Mouse (Mus musculus) embryonic fibroblast, embryonic 13.5 days (primary cell): ENCODE results near the gene Hacd2.

ENCODE experiments used
- CTCF ChIP-seq: IDR thresholded peaks from 2 replicates; pipeline ENCODE4 v1.5.1; 2011; ENCODE audit warnings: mild to moderate bottlenecking, control low read depth, low read length, moderate library complexity, borderline replicate concordance; ENCODE audit not compliant: insufficient read depth
- POLR2A ChIP-seq: IDR thresholded peaks from 2 replicates; pipeline ENCODE4 v1.6.1; 2011; ENCODE audit warnings: low read depth, mild to moderate bottlenecking, control low read depth, low read length, moderate library complexity

- TF ChIP-seq CTCF = no peak
- no peak for TF ChIP-seq POLR2A
Measured at GRCm38 (mm10) chr16:34981009-34981408, 41.2 kb upstream of the Hacd2 start.
